Mouse (Mus musculus): ENCODE results near the gene Accs. TPM values are rescaled to one million over a fixed set of nuclear protein-coding genes. Genes with fewer than 3 reads are reported as not detected.

Accs gene
- total and polyA plus RNA-seq, 3 experiments: 4.1 to 10.7 (median 4.5) TPM

DNA sequence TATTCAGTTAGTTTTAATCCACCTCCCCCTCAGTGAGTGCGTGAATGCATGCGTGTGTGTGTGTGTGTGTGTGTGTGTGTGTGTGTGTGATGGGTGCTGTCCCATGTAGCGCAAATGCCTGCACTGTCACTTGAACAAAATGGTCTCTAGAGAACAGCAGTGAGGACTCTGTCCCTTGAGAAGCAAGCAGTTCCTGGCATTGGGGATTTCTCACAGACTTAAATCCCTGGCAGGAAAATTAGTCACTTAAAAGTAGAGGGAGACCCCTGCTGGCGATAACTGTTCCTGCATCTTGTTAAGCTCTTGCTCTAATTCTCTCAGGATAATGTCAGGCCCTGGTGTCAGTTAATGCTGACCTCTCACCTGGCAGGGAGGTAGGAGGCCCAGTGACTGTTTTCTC lies 63.6 kb downstream of the Accs start:
- no peaks in the 10 kb centered on the region for H3K27me3 ChIP-seq (ENCODE audit: control insufficient read depth, insufficient read depth, low read length)
- no peaks in the 10 kb centered on the region for H3K79me2 ChIP-seq (replicated peaks; ENCODE audit: control insufficient read depth, insufficient read depth, low read length)
- peak; percentile 61 to 73 for DNase-seq
- peaks cover 1% of the 10 kb centered on the region; the same call in 1 of the 2 replicates for H3K4me1 ChIP-seq (ENCODE audit: control insufficient read depth, insufficient read depth, low read length)
- no peak overlapping the region for H3K27ac ChIP-seq
- no peak overlapping the region for H3K4me3 ChIP-seq
- peak; percentile 84 for TF ChIP-seq CTCF (IDR thresholded peaks at IDR 0.05)
- TF ChIP-seq EP300 (IDR thresholded peaks at IDR 0.05; ENCODE audit: insufficient read depth, low read depth, low read length): no peak
- H3K9ac ChIP-seq (ENCODE audit: low read depth, low read length): no peak overlapping the region
- no peaks in the 10 kb centered on the region for H3K36me3 ChIP-seq (ENCODE audit: control insufficient read depth, insufficient read depth, low read length)
- intact Hi-C loops (cut with DNase I): loop anchor here (1.0 to 10.0 kb wide), 3 partner anchors 129 to 571 kb away; no protein-coding TSS in a partner anchor
- WGBS: 51% methylated on average over 4 of the region's 4 CpGs

DNA sequence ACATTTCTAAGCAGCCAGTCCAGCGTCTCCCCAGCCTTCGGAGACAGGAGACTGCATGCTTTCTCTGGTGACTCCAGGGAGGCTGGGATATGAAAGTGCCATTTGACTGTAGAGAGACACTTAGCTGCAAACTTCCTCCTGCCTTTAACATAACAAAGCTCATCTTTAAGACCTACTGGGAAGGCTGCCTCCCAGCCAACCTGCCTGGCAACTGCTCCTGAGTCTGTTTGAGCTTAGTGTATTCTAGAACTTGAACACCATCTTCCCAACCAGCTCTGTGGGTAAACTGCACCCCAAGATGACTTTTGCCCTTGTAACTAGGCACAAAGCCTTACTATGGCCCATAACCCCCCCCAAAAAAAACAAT lies 64.3 kb downstream of the Accs start:
- H3K9ac ChIP-seq (ENCODE audit: low read depth, low read length): no peak overlapping the region
- WGBS: 79% methylated on average over 2 of the region's 2 CpGs
- H3K36me3 ChIP-seq (ENCODE audit: control insufficient read depth, insufficient read depth, low read length): no peaks in the 10 kb centered on the region

DNA sequence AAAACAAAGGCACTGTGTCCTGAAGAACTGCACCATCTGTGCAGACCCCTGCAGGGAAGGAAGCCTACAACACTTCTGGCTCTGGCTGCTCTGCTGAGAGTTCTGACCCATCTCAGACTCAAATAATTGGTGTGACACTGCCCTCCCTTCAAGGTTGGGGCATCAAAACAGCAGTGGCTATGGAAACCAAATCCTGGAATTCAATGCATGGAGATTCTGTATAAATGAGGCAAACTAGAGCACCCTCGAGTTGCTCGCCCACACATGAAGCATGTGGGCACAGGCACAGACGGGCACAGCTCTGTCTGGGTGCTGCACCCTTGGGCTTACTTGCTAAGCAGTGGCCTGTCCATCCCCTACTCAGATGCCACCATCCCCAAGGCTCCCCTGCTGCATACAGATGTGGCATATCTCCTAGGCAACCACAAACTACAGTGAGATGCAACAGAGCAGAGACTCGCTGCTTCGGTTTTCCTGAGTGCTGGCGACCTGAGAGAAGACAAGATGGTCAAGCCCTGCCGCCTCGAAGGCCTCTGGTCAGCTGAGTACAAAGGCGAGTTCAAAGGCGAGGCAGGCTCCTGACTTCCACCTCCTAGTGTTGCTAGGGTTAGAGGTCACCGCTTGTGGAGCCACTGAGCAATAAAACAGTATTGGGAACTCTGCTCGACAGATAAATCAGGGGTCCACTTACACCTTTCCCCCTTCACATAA lies 64.9 kb downstream of the Accs start:
- DNase-seq: no peak
- no peak for TF ChIP-seq CTCF (IDR thresholded peaks at IDR 0.05)
- TF ChIP-seq EP300 (IDR thresholded peaks at IDR 0.05; ENCODE audit: insufficient read depth, low read depth, low read length): no peak
- no peak for TF ChIP-seq POLR2A (IDR thresholded peaks at IDR 0.05; ENCODE audit: insufficient read depth, low read depth, low read length)
- intact Hi-C loops (cut with DNase I): loop anchor here (5.0 to 10.0 kb wide), 2 partner anchors 128 to 570 kb away; no protein-coding TSS in a partner anchor
- H3K4me1 ChIP-seq (ENCODE audit: control insufficient read depth, insufficient read depth, low read length): peaks cover 1% of the 10 kb centered on the region; the same call in 1 of the 2 replicates
- WGBS: 83% methylated on average over 12 of the region's 12 CpGs
- no peaks in the 10 kb centered on the region for H3K36me3 ChIP-seq (ENCODE audit: control insufficient read depth, insufficient read depth, low read length)
- no peak overlapping the region for H3K27ac ChIP-seq
- H3K79me2 ChIP-seq (replicated peaks; ENCODE audit: control insufficient read depth, insufficient read depth, low read length): no peaks in the 10 kb centered on the region
- no peaks in the 10 kb centered on the region for H3K27me3 ChIP-seq (ENCODE audit: control insufficient read depth, insufficient read depth, low read length)
- no peak overlapping the region for H3K9ac ChIP-seq (ENCODE audit: low read depth, low read length)
- no peak overlapping the region for H3K4me3 ChIP-seq

More for the DNA sequence above, 64.3 kb downstream of the Accs start:
- Histone ChIP-seq H3K79me2 (replicated peaks; ENCODE audit: control insufficient read depth, insufficient read depth, low read length) (no peaks in the 10 kb centered on the region), H3K27me3 (ENCODE audit: control insufficient read depth, insufficient read depth, low read length) (no peaks in the 10 kb centered on the region), H3K27ac (no peak overlapping the region), H3K4me3 (no peak overlapping the region), H3K4me1 (ENCODE audit: control insufficient read depth, insufficient read depth, low read length) (peaks cover 1% of the 10 kb centered on the region; the same call in 1 of the 2 replicates)
- intact Hi-C loops (cut with DNase I): loop anchor here (5.0 to 10.0 kb wide), 2 partner anchors 128 to 571 kb away; no protein-coding TSS in a partner anchor
- no peak for TF ChIP-seq CTCF (IDR thresholded peaks at IDR 0.05)
- TF ChIP-seq EP300 (IDR thresholded peaks at IDR 0.05; ENCODE audit: insufficient read depth, low read depth, low read length): no peak
- TF ChIP-seq POLR2A (IDR thresholded peaks at IDR 0.05; ENCODE audit: insufficient read depth, low read depth, low read length): no peak
- DNase-seq: no peak

DNA sequence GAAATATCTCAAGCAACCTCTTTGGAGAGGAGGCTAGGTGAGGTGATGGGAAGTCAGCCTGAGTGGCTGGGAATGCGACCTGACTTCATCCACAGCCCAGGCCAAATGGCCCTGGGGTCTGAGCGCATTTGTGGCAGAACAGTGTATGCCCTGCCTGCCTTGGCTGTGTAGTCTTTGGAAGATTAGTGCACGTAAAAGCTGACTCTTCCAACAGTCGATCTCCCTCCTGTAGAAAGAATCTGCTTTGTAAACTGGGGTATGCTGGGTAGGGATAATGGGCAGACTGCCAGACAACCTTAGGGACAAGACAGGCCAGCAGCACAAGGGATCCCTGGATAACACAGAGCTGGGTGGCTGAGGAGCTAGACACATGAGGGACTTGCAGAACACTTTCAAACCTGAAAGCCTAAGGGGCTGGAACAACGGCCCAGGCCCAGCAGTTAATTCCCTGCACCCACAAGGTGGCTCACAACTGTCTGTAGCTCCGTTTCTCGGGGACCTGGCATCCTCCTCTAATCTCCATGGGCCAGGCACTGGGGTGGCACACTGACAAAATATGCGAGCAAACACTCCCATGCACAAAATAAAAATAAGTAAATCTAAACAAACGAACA lies 65.7 kb downstream of the Accs start:
- H3K79me2 ChIP-seq (replicated peaks; ENCODE audit: control insufficient read depth, insufficient read depth, low read length): no peaks in the 10 kb centered on the region
- no peak for DNase-seq
- H3K4me1 ChIP-seq (ENCODE audit: control insufficient read depth, insufficient read depth, low read length): peaks cover 1% of the 10 kb centered on the region; the same call in 1 of the 2 replicates
- no peaks in the 10 kb centered on the region for H3K27me3 ChIP-seq (ENCODE audit: control insufficient read depth, insufficient read depth, low read length)
- no peak overlapping the region for H3K9ac ChIP-seq (ENCODE audit: low read depth, low read length)
- H3K4me3 ChIP-seq: no peak overlapping the region
- H3K36me3 ChIP-seq (ENCODE audit: control insufficient read depth, insufficient read depth, low read length): no peaks in the 10 kb centered on the region
- intact Hi-C loops (cut with DNase I): loop anchor here (10.0 kb wide), 1 partner anchor 569 kb away; no protein-coding TSS in a partner anchor
- TF ChIP-seq EP300 (IDR thresholded peaks at IDR 0.05; ENCODE audit: insufficient read depth, low read depth, low read length) (no peak), CTCF (IDR thresholded peaks at IDR 0.05) (no peak), POLR2A (IDR thresholded peaks at IDR 0.05; ENCODE audit: insufficient read depth, low read depth, low read length) (no peak)
- no peak overlapping the region for H3K27ac ChIP-seq
- 86% methylated on average over 9 of the region's 9 CpGs for WGBS

Other genes with a start within 250 kb of the Accs start
- gene Alx4, start 207.6 kb downstream of the Accs start, total RNA-seq (2021): under 1 TPM; 0.31 to 0.34 TPM
- 0.15 and 0.29 TPM in 2 replicates for gene Alx4, start 207.6 kb downstream of the Accs start, polyA plus RNA-seq (2012; rRNA removed)
- 10 to 100 TPM; 43.8 to 44.0 TPM for gene Ext2, start 27.4 kb downstream of the Accs start, total RNA-seq (2021)
- 28.9 and 36.9 TPM in 2 replicates for gene Ext2, start 27.4 kb downstream of the Accs start, polyA plus RNA-seq (2012; rRNA removed)
- not detected for gene Accsl, start 19.2 kb upstream of the Accs start, total RNA-seq (2021)
- gene Accsl, start 19.2 kb upstream of the Accs start, polyA plus RNA-seq (2012; rRNA removed): 0.20 TPM in 1 of 2 replicates, not detected in the other
- gene Gm13889, start 107.3 kb upstream of the Accs start, total RNA-seq (2021): 10 to 100 TPM in 1 of 2 experiments, 1 to 10 TPM in 1; 9.4 to 12.4 TPM
- 5.7 and 8.3 TPM in 2 replicates for gene Gm13889, start 107.3 kb upstream of the Accs start, polyA plus RNA-seq (2012; rRNA removed)
- gene Gm27027, start 146.4 kb upstream of the Accs start, total RNA-seq (2021): not detected
- not detected in 2 replicates for gene Gm27027, start 146.4 kb upstream of the Accs start, polyA plus RNA-seq (2012; rRNA removed)
- 10 to 100 TPM; 47.5 to 53.5 TPM for gene Alkbh3, start 160.9 kb upstream of the Accs start, total RNA-seq (2021)
- 54.3 and 73.2 TPM in 2 replicates for gene Alkbh3, start 160.9 kb upstream of the Accs start, polyA plus RNA-seq (2012; rRNA removed)